Mouse (Mus musculus) megakaryocyte, embryonic 14.5 days (primary cell): ENCODE measurements at regions not wholly inside any gene's neighbourhood (a gene's known extent, or its start where the extent isn't known, plus 50 kb on each side); places are given as distances from the start of the nearest gene placed in this dataset.

Experiments
- FLI1 ChIP-seq: IDR thresholded peaks from 2 replicates; pipeline ENCODE4 v1.6.1; 2012; ENCODE audit warnings: low read length, inconsistent platforms, mixed read lengths
- GATA1 ChIP-seq: IDR thresholded peaks from 3 replicates; pipeline ENCODE4 v1.6.1; 2012; ENCODE audit warnings: mixed read lengths, low read length, inconsistent platforms, borderline replicate concordance

DNA sequence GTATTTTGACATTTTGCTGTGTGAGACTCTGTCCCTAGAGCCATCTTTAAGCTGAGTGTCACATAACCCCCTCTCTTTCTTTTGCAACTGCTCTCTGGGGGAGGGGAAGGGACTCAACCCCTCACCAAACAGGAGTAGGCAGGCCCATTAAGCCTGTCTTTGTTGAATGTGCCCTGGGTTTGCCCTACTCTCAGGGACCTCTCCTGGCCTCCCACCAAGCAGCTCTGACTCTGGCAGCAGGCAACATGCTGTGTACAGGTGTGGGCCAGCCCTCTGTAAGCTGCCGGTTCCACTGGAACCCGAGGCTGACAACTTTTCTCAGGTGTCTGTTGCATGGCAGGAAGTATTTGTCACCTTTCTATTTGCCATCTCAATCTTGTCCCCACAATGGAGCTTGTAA, 366.6 kb upstream of the Myt1l start:
- TF ChIP-seq GATA1, result no peak
- no peak for TF ChIP-seq FLI1
